Mouse (Mus musculus) midbrain, embryonic 12.5 days (tissue): ENCODE results near the gene Kif6. TPM values are rescaled to one million over a fixed set of nuclear protein-coding genes. Genes with fewer than 3 reads are reported as not detected.

Source experiments
- ATAC-seq: fragments of 200-750 bp; cut with Nextera tagmentation; 2 replicates; pipeline ENCODE4 v1.8.0; 2017; ENCODE audit warnings: low read depth, moderate TSS enrichment, moderate library complexity; ENCODE audit not compliant: low FRiP score
- H3K27ac ChIP-seq: fragments of 300-500 bp; sonication (generic); replicated peaks from 2 replicates; pipeline ENCODE4 v1.5.1; 2016; ENCODE audit warnings: mild to moderate bottlenecking
- H3K27me3 ChIP-seq: fragments of 300-500 bp; sonication (generic); 2 replicates; pipeline ENCODE4 v1.6.1; 2016; ENCODE audit warnings: mild to moderate bottlenecking
- H3K36me3 ChIP-seq: fragments of 300-500 bp; sonication (generic); 2 replicates; pipeline ENCODE4 v1.6.1; 2016
- H3K4me1 ChIP-seq: fragments of 300-500 bp; sonication (generic); 2 replicates; pipeline ENCODE4 v1.6.1; 2016
- H3K4me2 ChIP-seq: fragments of 300-500 bp; sonication (generic); replicated peaks from 2 replicates; pipeline ENCODE4 v1.6.1; 2016; ENCODE audit warnings: mild to moderate bottlenecking, moderate library complexity
- H3K4me3 ChIP-seq: fragments of 300-500 bp; sonication (generic); 2 replicates; pipeline ENCODE4 v1.5.1; 2016; ENCODE audit warnings: mild to moderate bottlenecking
- H3K9ac ChIP-seq: fragments of 300-500 bp; sonication (generic); replicated peaks from 2 replicates; pipeline ENCODE4 v1.6.1; 2016; ENCODE audit warnings: mild to moderate bottlenecking, moderate library complexity
- H3K9me3 ChIP-seq: fragments of 300-500 bp; sonication (generic); 2 replicates; pipeline ENCODE4 v1.6.1; 2016; ENCODE audit warnings: mild to moderate bottlenecking
- WGBS: fragments of 180-500 bp; shearing (Covaris S2); methylation state at CpG from one replicate; pipeline ENCODE4 v1.1.7; 2016; 5-methylcytosine and 5-hydroxymethylcytosine counted together
- polyA plus RNA-seq: library from polyadenylated mRNA; unstranded; fragments of >200 nt; fragmentation: Nextera tagmentation; extraction: Ambion mirVana; gene quantifications from 2 replicates; pipeline ENCODE4 v1.2.1, GENCODE M21; 2016

Kif6 gene
- polyA plus RNA-seq, 1 experiment from 2014 or later, result 2.1 TPM

DNA sequence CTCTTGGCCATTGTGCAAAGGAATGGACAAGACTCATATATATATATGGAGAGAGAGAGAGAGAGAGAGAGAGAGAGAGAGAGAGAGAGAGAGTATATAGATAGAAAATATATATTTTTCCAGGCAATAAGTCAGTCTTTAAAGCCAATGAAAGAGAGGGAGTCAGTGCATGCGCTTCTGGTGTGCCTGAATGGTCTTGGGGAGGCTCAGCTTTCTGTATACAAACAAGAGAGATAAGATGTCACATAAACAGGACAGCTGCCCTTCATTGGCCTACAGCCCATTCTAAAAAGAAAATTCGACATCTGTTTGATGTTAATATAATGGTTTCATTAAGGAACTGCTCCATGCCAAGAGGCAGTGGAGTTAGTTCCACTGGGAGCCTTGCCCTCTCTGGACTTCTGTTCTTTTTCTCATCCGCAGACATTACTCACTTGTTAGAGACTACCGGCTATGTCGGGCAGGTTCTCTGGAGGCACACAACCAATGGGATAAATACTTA is 219.2 kb downstream of the Kif6 start:
- H3K4me2 ChIP-seq, result no peak overlapping the region
- no peak overlapping the region for H3K27ac ChIP-seq
- H3K9me3 ChIP-seq, result no peaks in the 10 kb centered on the region
- no peaks in the 10 kb centered on the region for H3K27me3 ChIP-seq
- H3K4me3 ChIP-seq, result no peak overlapping the region
- H3K36me3 ChIP-seq, result no peaks in the 10 kb centered on the region
- no peaks in the 10 kb centered on the region for H3K4me1 ChIP-seq
- WGBS, result 83% methylated on average over 5 of the region's 5 CpGs
- ATAC-seq, result no peak
- H3K9ac ChIP-seq, result no peak overlapping the region

DNA sequence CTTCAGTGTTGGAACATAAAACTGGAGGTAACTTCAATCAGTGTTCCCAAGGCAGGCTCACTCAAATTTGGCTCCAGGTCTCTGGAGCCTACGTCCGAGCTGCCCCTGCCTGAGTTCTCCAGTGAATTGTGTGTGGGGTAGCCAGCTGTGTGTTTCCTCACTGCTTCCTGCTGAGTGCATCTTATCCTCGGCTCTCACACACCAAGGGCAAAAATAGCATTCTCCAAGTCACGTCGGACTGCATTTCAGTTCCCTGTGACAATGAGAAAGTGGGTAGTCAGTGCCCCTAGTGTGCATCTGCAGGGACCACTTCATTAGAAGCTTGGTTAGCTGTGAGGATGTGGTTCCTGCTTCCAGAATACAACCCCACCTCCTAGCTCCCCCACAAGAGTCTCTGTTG is 222.5 kb downstream of the Kif6 start:
- Histone ChIP-seq H3K4me1 (no peaks in the 10 kb centered on the region), H3K9ac (no peak overlapping the region), H3K36me3 (no peaks in the 10 kb centered on the region), H3K4me3 (no peak overlapping the region), H3K27me3 (no peaks in the 10 kb centered on the region), H3K27ac (no peak overlapping the region), H3K9me3 (no peaks in the 10 kb centered on the region), H3K4me2 (no peak overlapping the region)
- no peak for ATAC-seq
- WGBS, result 74% methylated on average over 5 of the region's 5 CpGs

DNA sequence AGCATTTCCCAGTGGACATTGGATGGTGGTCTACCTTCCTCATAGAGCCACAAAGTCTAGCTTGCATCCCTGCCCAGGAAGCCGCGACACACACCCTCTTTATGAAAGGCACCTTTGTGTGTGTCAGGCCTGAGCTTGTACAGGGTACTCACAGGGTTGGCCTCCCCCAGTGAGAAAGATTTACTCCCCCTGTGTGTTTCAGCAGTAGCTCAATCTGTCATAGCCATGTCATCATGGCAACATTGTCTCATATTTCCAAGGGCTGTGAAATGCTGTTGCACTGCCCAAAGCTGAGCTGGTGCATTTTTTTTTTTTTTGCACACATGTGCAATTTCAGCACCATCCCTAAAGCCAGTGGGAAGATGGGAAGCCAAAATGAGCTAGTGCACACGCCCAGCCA is 224.3 kb downstream of the Kif6 start:
- no peak overlapping the region for H3K4me2 ChIP-seq
- no peak overlapping the region for H3K9ac ChIP-seq
- no peaks in the 10 kb centered on the region for H3K9me3 ChIP-seq
- H3K4me3 ChIP-seq, result no peak overlapping the region
- H3K36me3 ChIP-seq, result no peaks in the 10 kb centered on the region
- H3K4me1 ChIP-seq, result no peaks in the 10 kb centered on the region; the same call in 1 of the 2 replicates
- H3K27ac ChIP-seq, result no peak overlapping the region
- H3K27me3 ChIP-seq, result no peaks in the 10 kb centered on the region
- WGBS, result 86% methylated on average over 3 of the region's 3 CpGs
- no peak for ATAC-seq

DNA sequence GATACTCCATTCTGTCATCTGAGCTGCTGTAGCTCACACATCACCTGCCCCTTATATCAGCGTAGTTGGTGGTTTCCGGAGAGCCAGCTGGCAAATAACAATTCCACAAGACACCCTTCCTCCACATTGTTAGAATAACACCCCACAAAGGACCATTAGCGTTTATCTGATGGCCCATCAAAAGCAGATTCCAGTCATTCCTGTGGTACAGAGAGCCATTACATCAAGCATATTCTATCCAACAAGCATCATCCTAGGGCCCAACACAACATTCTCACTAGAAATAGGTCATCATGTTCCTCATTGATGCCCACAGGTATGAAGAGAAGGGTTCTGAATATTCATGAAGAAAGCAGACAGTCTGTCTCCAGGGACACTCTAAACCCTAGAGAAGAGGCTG is 236.3 kb downstream of the Kif6 start:
- Histone ChIP-seq H3K4me3 (no peak overlapping the region), H3K9ac (no peak overlapping the region), H3K27ac (no peak overlapping the region), H3K36me3 (no peaks in the 10 kb centered on the region), H3K9me3 (no peaks in the 10 kb centered on the region), H3K4me2 (no peak overlapping the region), H3K27me3 (no peaks in the 10 kb centered on the region), H3K4me1 (peaks cover 6% of the 10 kb centered on the region)
- 92% methylated on average over 3 of the region's 3 CpGs for WGBS
- ATAC-seq, result no peak

DNA sequence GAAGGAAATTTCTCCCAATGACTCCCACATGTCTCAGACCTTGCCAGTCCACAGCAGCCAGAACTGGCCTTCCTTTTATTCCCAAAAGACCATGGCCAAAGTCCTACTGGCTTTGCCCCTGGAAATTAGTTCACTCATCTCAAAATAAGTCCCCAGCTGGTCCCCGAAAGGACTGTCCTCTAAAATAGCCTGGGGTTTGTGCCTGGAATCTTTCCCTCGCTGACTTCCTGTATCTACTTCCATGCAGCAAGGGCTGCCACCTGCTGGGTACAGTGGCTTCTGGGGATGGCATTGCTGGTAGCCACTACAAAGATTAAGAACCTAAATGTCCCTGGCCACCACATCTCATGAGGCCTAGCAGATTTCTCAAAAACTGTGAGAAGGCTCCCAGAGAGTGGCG is 237.2 kb downstream of the Kif6 start:
- H3K36me3 ChIP-seq, result no peaks in the 10 kb centered on the region
- no peaks in the 10 kb centered on the region for H3K9me3 ChIP-seq
- no peaks in the 10 kb centered on the region for H3K27me3 ChIP-seq
- no peak overlapping the region for H3K4me2 ChIP-seq
- peaks cover 6% of the 10 kb centered on the region for H3K4me1 ChIP-seq
- no peak overlapping the region for H3K4me3 ChIP-seq
- no peak for ATAC-seq
- 75% methylated on average over 3 of the region's 3 CpGs for WGBS
- H3K27ac ChIP-seq, result no peak overlapping the region
- H3K9ac ChIP-seq, result no peak overlapping the region

DNA sequence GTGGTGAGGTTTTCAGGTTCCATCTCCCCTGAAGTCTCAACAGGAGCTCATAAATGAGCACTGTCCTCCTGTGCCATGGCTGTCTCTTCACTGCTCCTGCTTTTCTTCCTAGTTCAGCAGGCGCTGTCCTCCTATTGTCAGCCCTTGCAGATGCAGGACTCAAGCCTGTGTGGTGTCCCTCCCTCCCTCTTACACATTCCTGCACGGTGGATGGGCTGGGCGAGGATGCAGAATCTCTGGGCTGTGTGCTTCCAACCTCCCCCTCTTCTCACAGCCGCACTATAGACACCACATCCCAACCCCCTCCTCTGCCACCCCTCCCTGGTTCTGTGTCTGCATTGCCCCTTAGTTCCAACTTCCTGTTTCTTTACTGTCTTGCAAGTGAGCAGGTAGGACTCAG is 240.8 kb downstream of the Kif6 start:
- 26% methylated on average over 4 of the region's 4 CpGs for WGBS
- peaks cover 6% of the 10 kb centered on the region for H3K4me1 ChIP-seq
- no peak overlapping the region for H3K27ac ChIP-seq
- no peak overlapping the region for H3K4me2 ChIP-seq
- no peaks in the 10 kb centered on the region for H3K9me3 ChIP-seq
- no peaks in the 10 kb centered on the region for H3K27me3 ChIP-seq
- no peaks in the 10 kb centered on the region for H3K36me3 ChIP-seq
- no peak overlapping the region for H3K4me3 ChIP-seq
- H3K9ac ChIP-seq, result no peak overlapping the region
- ATAC-seq, result 0 out of 2 replicates have a peak, but pooled peaks have one; percentile 49

DNA sequence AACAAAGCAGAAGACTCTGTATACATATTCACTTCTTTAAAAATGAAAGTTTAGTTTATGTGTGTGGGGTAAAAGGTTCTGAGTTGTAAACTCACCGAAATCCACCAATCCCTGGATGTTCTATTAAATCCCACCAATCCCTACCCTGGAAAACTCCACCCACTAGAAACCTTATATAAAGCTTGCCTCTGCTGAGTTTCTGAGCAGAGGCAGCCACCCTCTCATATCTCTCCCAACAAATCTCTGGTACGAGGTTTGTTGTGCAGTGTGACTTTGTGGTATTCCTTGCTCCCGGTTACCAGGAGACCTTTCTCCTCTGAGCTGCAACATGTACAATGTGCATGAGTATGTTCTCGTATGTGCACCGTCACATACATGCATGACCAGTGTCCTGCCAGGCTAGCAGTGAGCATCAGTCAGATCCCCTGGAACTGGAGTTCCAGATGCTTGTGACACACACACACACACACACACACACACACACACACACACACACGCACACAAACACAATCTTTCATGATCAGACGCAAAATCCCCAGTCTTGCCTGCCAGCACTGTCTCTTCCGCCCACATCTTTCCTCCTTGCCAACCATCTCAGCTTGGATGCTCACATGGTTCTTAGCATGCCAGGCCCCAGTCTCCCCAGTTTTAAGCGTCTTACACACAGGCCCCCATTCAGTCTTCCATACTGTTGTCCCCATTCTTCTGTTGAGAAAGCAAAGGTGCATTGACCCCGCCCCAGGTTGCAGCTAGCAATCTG is 245.3 kb downstream of the Kif6 start:
- Histone ChIP-seq H3K4me3 (no peak overlapping the region), H3K27ac (no peak overlapping the region), H3K9ac (no peak overlapping the region), H3K4me1 (peaks cover 17% of the 10 kb centered on the region), H3K27me3 (no peaks in the 10 kb centered on the region), H3K4me2 (no peak overlapping the region), H3K36me3 (no peaks in the 10 kb centered on the region), H3K9me3 (no peaks in the 10 kb centered on the region)
- WGBS, result 91% methylated on average over 10 of the region's 10 CpGs
- no peak for ATAC-seq

DNA sequence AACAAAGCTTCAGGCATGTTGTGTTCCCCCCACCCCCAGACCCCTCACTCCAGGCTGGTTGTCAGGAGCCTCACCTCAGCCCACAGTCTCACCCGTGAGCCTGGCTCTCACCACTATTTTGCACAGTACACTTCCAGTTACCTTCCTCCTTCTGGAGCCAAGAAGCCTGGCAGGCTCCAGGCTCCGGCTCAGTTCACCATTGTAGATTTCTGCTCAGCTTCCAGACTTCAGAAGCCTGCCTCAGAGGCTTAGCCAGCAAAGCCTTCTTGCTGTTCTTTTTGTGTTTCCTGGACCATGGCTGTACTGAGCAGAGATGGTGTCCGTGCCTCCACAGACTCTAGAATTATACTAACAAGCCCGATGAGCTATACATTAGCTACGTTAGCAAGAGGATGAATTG is 248.7 kb downstream of the Kif6 start:
- Histone ChIP-seq H3K36me3 (no peaks in the 10 kb centered on the region), H3K4me2 (no peak overlapping the region), H3K4me1 (peaks cover 22% of the 10 kb centered on the region), H3K9ac (no peak overlapping the region), H3K4me3 (no peak overlapping the region), H3K27me3 (no peaks in the 10 kb centered on the region), H3K9me3 (no peaks in the 10 kb centered on the region), H3K27ac (0 out of 2 replicates have a peak overlapping the region, but pooled peaks have one; percentile 3)
- 20% methylated on average over 5 of the region's 5 CpGs for WGBS
- ATAC-seq, result peak; percentile 19; the same call in 1 of the 2 replicates

DNA sequence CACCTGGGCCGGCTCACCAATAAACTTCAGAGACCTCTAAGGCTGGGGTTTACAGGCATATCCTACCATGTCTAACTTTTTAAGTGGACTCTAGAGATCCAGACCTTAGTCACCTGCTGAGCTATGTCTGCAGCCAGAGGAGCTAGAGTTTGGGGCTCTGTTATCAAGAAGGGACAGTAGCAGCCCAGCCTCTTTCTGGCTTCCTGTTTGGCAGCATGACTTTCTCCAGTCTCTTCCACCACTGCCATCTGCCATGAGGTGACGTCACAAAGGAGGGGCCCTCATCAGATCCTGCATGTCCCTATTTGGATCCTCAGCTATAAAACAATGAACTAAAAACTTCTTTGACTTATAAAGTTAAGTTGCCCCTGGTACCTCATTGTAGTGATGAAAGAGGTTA is 250.7 kb downstream of the Kif6 start:
- H3K27ac ChIP-seq, result no peak overlapping the region
- no peak overlapping the region for H3K4me2 ChIP-seq
- no peak for ATAC-seq
- 90% methylated on average over 2 of the region's 2 CpGs for WGBS
- H3K9ac ChIP-seq, result no peak overlapping the region
- no peaks in the 10 kb centered on the region for H3K27me3 ChIP-seq
- H3K4me1 ChIP-seq, result peaks cover 22% of the 10 kb centered on the region
- H3K36me3 ChIP-seq, result no peaks in the 10 kb centered on the region
- H3K9me3 ChIP-seq, result no peaks in the 10 kb centered on the region
- no peak overlapping the region for H3K4me3 ChIP-seq

DNA sequence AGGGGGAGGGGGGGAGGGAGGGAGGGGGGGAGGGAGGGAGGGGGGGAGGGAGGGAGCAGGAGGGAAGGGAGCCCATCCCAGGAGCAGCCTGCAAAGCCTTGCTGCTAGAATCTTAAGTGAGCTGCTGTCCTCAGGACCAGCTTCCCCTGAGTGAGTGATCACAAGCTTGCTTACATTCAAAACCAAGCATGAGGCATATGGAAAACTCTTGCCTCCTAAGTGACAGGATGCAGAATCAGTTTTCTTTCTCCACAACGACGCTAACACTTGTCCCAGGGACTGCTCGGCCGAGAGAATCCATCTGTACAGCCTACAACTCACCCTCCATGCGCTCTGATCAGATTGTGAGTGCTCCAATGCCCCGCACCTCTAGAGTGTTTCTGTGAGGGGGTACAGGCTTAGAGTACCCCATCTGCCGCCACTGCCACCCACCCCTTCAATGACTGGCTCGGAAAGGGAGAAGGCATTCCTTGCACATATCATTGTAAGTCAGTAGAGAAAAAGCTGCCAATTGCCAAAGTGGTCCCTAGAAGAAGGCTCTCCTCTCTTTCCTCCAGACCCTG is 251.8 kb downstream of the Kif6 start:
- peaks cover 22% of the 10 kb centered on the region for H3K4me1 ChIP-seq
- no peak overlapping the region for H3K4me2 ChIP-seq
- 69% methylated on average over 8 of the region's 8 CpGs for WGBS
- no peaks in the 10 kb centered on the region for H3K9me3 ChIP-seq
- H3K27ac ChIP-seq, result no peak overlapping the region
- H3K27me3 ChIP-seq, result no peaks in the 10 kb centered on the region
- ATAC-seq, result no peak
- H3K9ac ChIP-seq, result no peak overlapping the region
- H3K36me3 ChIP-seq, result no peaks in the 10 kb centered on the region
- no peak overlapping the region for H3K4me3 ChIP-seq

DNA sequence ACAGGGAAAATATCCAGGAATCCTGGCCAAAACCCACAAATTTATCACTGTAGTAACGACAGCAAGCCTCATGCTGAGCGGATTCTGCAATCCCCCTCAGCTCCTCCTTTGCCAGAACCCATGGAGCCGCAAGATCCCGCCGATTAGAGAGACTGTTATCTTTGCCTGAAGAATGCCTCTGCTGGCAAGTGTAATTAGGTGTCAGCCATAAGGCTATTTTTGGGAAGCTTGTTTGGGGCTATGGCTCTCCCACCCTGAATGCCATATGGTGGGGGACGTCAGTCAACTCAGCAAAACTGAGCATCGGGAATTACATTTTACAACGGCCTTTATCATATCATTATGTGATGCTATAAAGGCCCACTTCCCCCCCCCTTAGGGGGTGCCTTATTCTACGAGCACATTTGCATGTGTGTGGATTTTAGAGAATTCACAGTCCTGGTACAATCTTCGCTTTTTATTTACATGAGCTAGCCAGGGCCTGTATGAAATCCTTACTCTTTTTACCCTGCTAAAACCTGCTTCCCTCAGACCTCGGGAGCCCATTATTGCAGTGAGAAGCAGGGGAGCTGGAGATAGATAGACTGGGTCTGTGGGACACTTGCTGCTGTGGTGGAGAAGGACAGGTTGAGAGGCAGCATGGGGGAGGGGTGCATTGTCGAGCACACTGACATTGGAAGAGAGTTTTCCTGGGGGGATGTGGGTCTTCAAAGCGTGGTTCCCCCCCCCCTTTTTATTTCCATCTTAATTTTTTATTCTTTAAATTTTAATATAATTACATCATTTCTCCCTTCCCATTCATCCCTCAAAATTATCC is 252.6 kb downstream of the Kif6 start:
- no peak overlapping the region for H3K27ac ChIP-seq
- H3K9ac ChIP-seq, result no peak overlapping the region

DNA sequence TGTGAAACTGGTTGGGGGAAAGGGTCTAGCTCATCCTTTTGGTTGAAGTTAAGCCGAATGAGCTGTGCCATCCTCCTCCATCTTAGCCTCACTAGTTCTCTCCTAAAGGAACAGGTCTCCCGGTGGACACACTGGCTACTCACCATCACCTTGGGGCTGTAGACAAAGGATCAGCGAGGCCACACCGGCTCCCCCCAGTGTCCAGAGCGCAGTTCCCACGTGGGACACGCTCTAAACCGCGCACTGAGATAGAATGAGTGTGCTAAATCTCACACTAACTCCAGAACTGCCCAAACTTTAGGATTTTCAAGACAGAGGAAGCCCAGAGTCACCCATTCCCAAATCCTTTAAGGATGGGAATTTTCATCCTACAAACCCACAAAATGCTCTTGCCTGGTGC is 254.3 kb downstream of the Kif6 start:
- H3K36me3 ChIP-seq, result no peaks in the 10 kb centered on the region
- H3K9ac ChIP-seq, result no peak overlapping the region
- H3K4me1 ChIP-seq, result peaks cover 11% of the 10 kb centered on the region
- H3K4me2 ChIP-seq, result no peak overlapping the region
- no peaks in the 10 kb centered on the region; the same call in 1 of the 2 replicates for H3K27me3 ChIP-seq
- H3K27ac ChIP-seq, result no peak overlapping the region
- WGBS, result 80% methylated on average over 9 of the region's 9 CpGs
- H3K4me3 ChIP-seq, result no peak overlapping the region
- no peaks in the 10 kb centered on the region for H3K9me3 ChIP-seq
- no peak for ATAC-seq

More for the DNA sequence above, 252.6 kb downstream of the Kif6 start:
- no peak for ATAC-seq
- Histone ChIP-seq H3K4me1 (peaks cover 22% of the 10 kb centered on the region), H3K9me3 (no peaks in the 10 kb centered on the region), H3K27me3 (no peaks in the 10 kb centered on the region; the same call in 1 of the 2 replicates), H3K36me3 (no peaks in the 10 kb centered on the region), H3K4me3 (no peak overlapping the region), H3K4me2 (no peak overlapping the region)
- 31% methylated on average over 13 of the region's 13 CpGs for WGBS
